Mouse (Mus musculus) heart, postnatal 4 days (tissue): Measurements from ENCODE around the gene Il1rl2. TPM values are rescaled to one million over a fixed set of nuclear protein-coding genes. Genes with fewer than 3 reads are reported as not detected.

ENCODE experiments used
- DNase-seq: peaks from one replicate; pipeline ENCODE4 v3.0.0; 2021
- total RNA-seq, 2 experiments: library from RNA; stranded (reverse); gene quantifications; 2 replicates each; pipeline ENCODE4 v1.2.3; 2021

Gene Il1rl2
- total RNA-seq, 2 experiments from 2014 or later = 6.2 to 6.8 TPM

- no peak for DNase-seq
These were observed 719 bp downstream of the Il1rl2 start for GRCm38 (mm10) chr1:40324955-40325702.

GRCm38 (mm10) chr1:40325711-40326327 lies 1.4 kb downstream of the Il1rl2 start:
- DNase-seq = no peak

- DNase-seq = no peak
These were observed 3.2 kb downstream of the Il1rl2 start for GRCm38 (mm10) chr1:40327604-40328003.

GRCm38 (mm10) chr1:40329526-40329925 lies 5.1 kb downstream of the Il1rl2 start:
- DNase-seq = no peak

- no peak for DNase-seq
These were observed 5.8 kb downstream of the Il1rl2 start for GRCm38 (mm10) chr1:40330181-40330580.

- DNase-seq = no peak
These were observed 14.9 kb downstream of the Il1rl2 start for GRCm38 (mm10) chr1:40339346-40339745.

- DNase-seq = no peak
These were observed 15.7 kb downstream of the Il1rl2 start for GRCm38 (mm10) chr1:40340102-40340501.

- no peak for DNase-seq
These were observed 27.9 kb downstream of the Il1rl2 start for GRCm38 (mm10) chr1:40352158-40352903.

- no peak for DNase-seq
These were observed 28.5 kb downstream of the Il1rl2 start for GRCm38 (mm10) chr1:40352904-40353286.

- no peak for DNase-seq
These were observed 30.3 kb downstream of the Il1rl2 start for GRCm38 (mm10) chr1:40354665-40355064.

- no peak for DNase-seq
These were observed 31.0 kb downstream of the Il1rl2 start for GRCm38 (mm10) chr1:40355431-40355843.

- DNase-seq = no peak
These were observed 31.6 kb downstream of the Il1rl2 start for GRCm38 (mm10) chr1:40355904-40356521.

GRCm38 (mm10) chr1:40357921-40358320 lies 33.5 kb downstream of the Il1rl2 start:
- no peak for DNase-seq

- DNase-seq = no peak
These were observed 33.9 kb downstream of the Il1rl2 start for GRCm38 (mm10) chr1:40358351-40358750.

GRCm38 (mm10) chr1:40358771-40359181 lies 34.4 kb downstream of the Il1rl2 start:
- DNase-seq = peak; percentile 37

GRCm38 (mm10) chr1:40359731-40360130 lies 35.3 kb downstream of the Il1rl2 start:
- no peak for DNase-seq

- DNase-seq = no peak
These were observed 36.6 kb downstream of the Il1rl2 start for GRCm38 (mm10) chr1:40360969-40361368.

- no peak for DNase-seq
These were observed 37.2 kb downstream of the Il1rl2 start for GRCm38 (mm10) chr1:40361596-40361995.

- no peak for DNase-seq
These were observed 38.4 kb downstream of the Il1rl2 start for GRCm38 (mm10) chr1:40362784-40363183.

GRCm38 (mm10) chr1:40372951-40373350 lies 48.5 kb downstream of the Il1rl2 start:
- DNase-seq = no peak

GRCm38 (mm10) chr1:40375148-40375547 lies 50.7 kb downstream of the Il1rl2 start:
- DNase-seq = peak; percentile 33

GRCm38 (mm10) chr1:40376745-40377144 lies 52.3 kb downstream of the Il1rl2 start:
- DNase-seq = no peak

GRCm38 (mm10) chr1:40378794-40379193 lies 54.4 kb downstream of the Il1rl2 start:
- DNase-seq = peak; percentile 81
